8 mouse cellular contexts compared by ENCODE assay signal in genomic region chr1:39368267-39368841, GRCm38 (mm10). TPM values are rescaled to one million over a fixed set of nuclear protein-coding genes. Genes with fewer than 3 reads are reported as not detected.
DNase-seq lines count a peak whose midpoint lies in the region; ATAC-seq lines count a peak whose summit lies in the region.

No protein-coding gene starts in this region.

- peaks cover 15% of the 10 kb centered on the region for H3K4me1 ChIP-seq in embryonic facial prominence, embryonic 14.5 days (ENCODE audit: control insufficient read depth, insufficient read depth, low read length)
- H3K4me1 ChIP-seq in intestine, embryonic 14.5 days (replicated peaks; ENCODE audit: control insufficient read depth, insufficient read depth, low read length): peaks cover 13% of the 10 kb centered on the region

- peak overlapping the region; percentile 82 for H3K4me2 ChIP-seq in embryonic facial prominence, embryonic 14.5 days (ENCODE audit: low read depth, low read length)
- H3K4me2 ChIP-seq in intestine, embryonic 14.5 days (ENCODE audit: low read length): peak overlapping the region; percentile 91

- peak; percentile 22 for DNase-seq in heart, adult 8-10 months (ENCODE audit: low spot score)
- DNase-seq in heart, postnatal 36 days: no peak
- peak; percentile 48 for DNase-seq in CD4-positive, CD25-positive, alpha-beta regulatory T cell, adult 2 months (ENCODE audit: low read depth, low spot score)
- no peak for DNase-seq in embryonic facial prominence, embryonic 14.5 days (ENCODE audit: low spot score)
- DNase-seq in intestine, embryonic 14.5 days (ENCODE audit: low spot score): peak; percentile 76
- DNase-seq in yolk sac, embryonic 10.5 days (ENCODE audit: low spot score): no peak
- DNase-seq in cerebellum, postnatal 14 days: no peak

- under 1% methylated on average over 34 of the region's 34 CpGs for WGBS in embryonic facial prominence, embryonic 14.5 days
- under 1% methylated on average over 34 of the region's 34 CpGs for WGBS in intestine, embryonic 14.5 days
- under 1% methylated on average over 34 of the region's 34 CpGs for WGBS in macrophage (ENCODE audit: missing documents)

- H3K27me3 ChIP-seq in embryonic facial prominence, embryonic 14.5 days (replicated peaks; ENCODE audit: control insufficient read depth, insufficient read depth, low read length): no peaks in the 10 kb centered on the region
- H3K27me3 ChIP-seq in intestine, embryonic 14.5 days (replicated peaks; ENCODE audit: control insufficient read depth, insufficient read depth, low read length): no peaks in the 10 kb centered on the region

- peak overlapping the region; percentile 85 for H3K27ac ChIP-seq in embryonic facial prominence, embryonic 14.5 days (replicated peaks; ENCODE audit: low read depth, low read length)
- peak overlapping the region; percentile 91 for H3K27ac ChIP-seq in intestine, embryonic 14.5 days (ENCODE audit: low read depth)
- H3K27ac ChIP-seq in macrophage: peak overlapping the region; percentile 52

- peak overlapping the region; percentile 89 for H3K4me3 ChIP-seq in embryonic facial prominence, embryonic 14.5 days (ENCODE audit: low read depth, low read length)
- peak overlapping the region; percentile 87 for H3K4me3 ChIP-seq in intestine, embryonic 14.5 days (ENCODE audit: low read depth, low read length)
- H3K4me3 ChIP-seq in macrophage (ENCODE audit: inconsistent target): peak overlapping the region; percentile 87

- peak; percentile 14 for ATAC-seq in embryonic facial prominence, embryonic 14.5 days (ENCODE audit: low read depth)
- peak; percentile 21 for ATAC-seq in intestine, embryonic 14.5 days (replicated peaks; ENCODE audit: low FRiP score, low TSS enrichment, low read depth)

- H3K36me3 ChIP-seq in embryonic facial prominence, embryonic 14.5 days (ENCODE audit: control insufficient read depth, insufficient read depth, low read length): peaks cover 42% of the 10 kb centered on the region
- H3K36me3 ChIP-seq in intestine, embryonic 14.5 days (ENCODE audit: control insufficient read depth, insufficient read depth, low read length): peaks cover 42% of the 10 kb centered on the region
- peaks cover 43% of the 10 kb centered on the region for H3K36me3 ChIP-seq in macrophage (ENCODE audit: inconsistent target)

- peak overlapping the region; percentile 98 for H3K9ac ChIP-seq in embryonic facial prominence, embryonic 14.5 days (ENCODE audit: low read depth, low read length)
- peak overlapping the region; percentile 96 for H3K9ac ChIP-seq in intestine, embryonic 14.5 days (ENCODE audit: low read length)

- intact Hi-C loops in heart, postnatal 36 days (cut with DNase I): loop anchor here (2.0 kb wide), 1 partner anchor 110 kb away; the partner anchor contains the start of gene Tbc1d8

- no peaks in the 10 kb centered on the region for H3K9me3 ChIP-seq in embryonic facial prominence, embryonic 14.5 days (ENCODE audit: control insufficient read depth, low read length)
- H3K9me3 ChIP-seq in intestine, embryonic 14.5 days (ENCODE audit: control insufficient read depth, low read length): no peaks in the 10 kb centered on the region

- H3K79me2 ChIP-seq in macrophage (ENCODE audit: inconsistent target): peaks cover 28% of the 10 kb centered on the region

RNA-seq across cellular contexts. Expression of gene Rpl31, which starts 0.7 kb away (rescaled TPM):
- 100 to 1,000 TPM; 470 to 601 (median 547) TPM for total RNA-seq in heart, adult 8-10 months (2022)
- 100 to 1,000 TPM; 517 to 581 TPM for total RNA-seq in heart, postnatal 36 days (2021)
- polyA plus RNA-seq in embryonic facial prominence, embryonic 14.5 days (2014; fragmentation: Nextera tagmentation; extraction: Ambion mirVana): 754 and 803 TPM in 2 replicates
- 795 and 877 TPM in 2 replicates for polyA plus RNA-seq in intestine, embryonic 14.5 days (2014; fragmentation: Nextera tagmentation; extraction: Ambion mirVana)
- total RNA-seq in macrophage (2018; cell fraction: chromatin; rRNA removed): 100 to 1,000 TPM in 1 of 26 experiments, 10 to 100 TPM in 25; 28.4 to 154 (median 62.4) TPM
- total RNA-seq in macrophage (2018; cell fraction: cytosol; rRNA removed): 100 to 1,000 TPM; 220 to 747 (median 375) TPM
- 100 to 1,000 TPM in 2 of 26 experiments, 10 to 100 TPM in 24; 47.9 to 154 (median 74.1) TPM for total RNA-seq in macrophage (2018; cell fraction: nucleus; rRNA removed)
- 365 to 739 TPM (median 719 TPM) in 3 replicates for polyA plus RNA-seq in macrophage (2018)

Comparison
In these comparisons a context has a peak if more than half of its experiments do, and no peak if none do; other contexts are left out.
1. DNase-seq: peak in heart, adult 8-10 months (single experiment), CD4-positive, CD25-positive, alpha-beta regulatory T cell, adult 2 months (single experiment) and intestine, embryonic 14.5 days (single experiment); none in heart, postnatal 36 days (0 of 2), embryonic facial prominence, embryonic 14.5 days (single experiment), yolk sac, embryonic 10.5 days (single experiment) and cerebellum, postnatal 14 days (0 of 2).
2. Peak in every context shown above with its lines, with median percentiles within 50 percentile points of each other: H3K27ac ChIP-seq and H3K4me3 ChIP-seq.